Mouse (Mus musculus) embryo, embryonic 11 days (tissue): ENCODE data around the gene Tnr.

ENCODE experiments used
- DNase-seq: peaks from one replicate; pipeline ENCODE4 v3.0.0-alpha.2; 2015

Gene Tnr

DNA sequence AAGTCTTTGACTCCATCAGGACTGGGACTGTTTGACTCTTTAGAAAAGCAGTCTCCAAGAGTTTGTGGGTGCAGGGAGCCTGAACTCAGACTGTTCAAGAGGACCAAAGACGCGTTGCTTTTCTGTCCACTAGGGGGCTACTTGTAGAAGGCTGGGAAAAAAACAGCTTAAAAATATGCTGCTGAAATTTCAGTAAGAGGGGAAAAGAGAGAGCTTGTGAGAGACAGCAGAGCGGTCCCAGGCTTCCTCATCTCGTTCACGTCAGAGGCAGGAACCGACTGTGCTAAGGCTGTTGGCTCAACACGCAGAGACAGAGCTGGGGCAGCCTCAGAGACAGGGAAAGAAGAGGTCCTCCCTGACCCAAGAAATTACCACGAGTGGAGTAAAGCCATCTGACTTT lies at the start of gene Tnr:
Tnr (plus strand) TSS at position 192 of the 400 bp plus-strand sequence.
- DNase-seq = peak; percentile 78

DNA sequence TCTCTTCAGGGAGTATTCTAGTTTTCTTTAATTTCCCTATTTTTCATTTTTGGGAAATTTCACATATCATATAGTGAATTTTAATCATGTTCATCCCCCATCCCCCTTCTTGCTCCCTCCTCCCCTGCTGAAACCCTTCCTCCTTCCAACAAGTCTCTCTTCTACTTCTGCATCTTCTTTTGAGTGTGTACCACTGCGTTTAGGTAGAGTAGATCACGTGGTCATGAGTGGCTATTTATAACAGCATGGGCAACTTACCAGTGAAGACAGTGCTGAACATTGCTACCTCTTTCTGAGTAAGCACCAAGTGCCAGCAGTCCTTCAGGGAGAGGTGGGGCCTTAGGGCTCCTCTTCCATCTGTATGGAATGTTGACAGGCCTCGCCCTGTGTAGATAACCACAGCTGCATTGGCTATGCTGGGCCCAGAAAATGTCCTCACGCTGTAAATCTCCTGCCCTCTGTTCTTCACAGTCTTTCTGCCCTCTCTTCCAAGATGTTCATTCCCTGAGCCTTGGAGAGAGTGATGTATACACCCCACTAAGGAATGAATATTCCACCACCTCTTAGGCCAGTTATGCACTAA lies 33.6 kb upstream of the Tnr start:
- DNase-seq = no peak

DNA sequence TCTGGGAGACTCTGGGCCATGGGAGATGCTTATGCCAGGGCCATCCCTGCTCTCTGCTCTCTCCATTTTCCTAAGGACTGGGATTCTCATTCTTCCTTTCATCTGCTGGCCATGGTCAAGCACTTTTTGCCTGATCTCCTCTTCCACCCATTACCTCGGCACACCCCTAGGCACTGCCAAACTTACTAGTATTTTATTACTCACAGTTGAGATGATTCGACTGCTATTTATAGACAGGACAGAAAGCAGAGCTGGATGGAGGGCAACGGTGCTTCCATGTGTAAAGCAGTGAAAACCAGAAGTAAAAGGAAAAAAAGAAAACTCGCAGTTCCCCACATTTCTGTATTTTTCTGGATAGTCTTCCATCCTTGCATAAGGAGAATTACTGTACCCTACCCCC lies 31.0 kb upstream of the Tnr start:
- no peak for DNase-seq

DNA sequence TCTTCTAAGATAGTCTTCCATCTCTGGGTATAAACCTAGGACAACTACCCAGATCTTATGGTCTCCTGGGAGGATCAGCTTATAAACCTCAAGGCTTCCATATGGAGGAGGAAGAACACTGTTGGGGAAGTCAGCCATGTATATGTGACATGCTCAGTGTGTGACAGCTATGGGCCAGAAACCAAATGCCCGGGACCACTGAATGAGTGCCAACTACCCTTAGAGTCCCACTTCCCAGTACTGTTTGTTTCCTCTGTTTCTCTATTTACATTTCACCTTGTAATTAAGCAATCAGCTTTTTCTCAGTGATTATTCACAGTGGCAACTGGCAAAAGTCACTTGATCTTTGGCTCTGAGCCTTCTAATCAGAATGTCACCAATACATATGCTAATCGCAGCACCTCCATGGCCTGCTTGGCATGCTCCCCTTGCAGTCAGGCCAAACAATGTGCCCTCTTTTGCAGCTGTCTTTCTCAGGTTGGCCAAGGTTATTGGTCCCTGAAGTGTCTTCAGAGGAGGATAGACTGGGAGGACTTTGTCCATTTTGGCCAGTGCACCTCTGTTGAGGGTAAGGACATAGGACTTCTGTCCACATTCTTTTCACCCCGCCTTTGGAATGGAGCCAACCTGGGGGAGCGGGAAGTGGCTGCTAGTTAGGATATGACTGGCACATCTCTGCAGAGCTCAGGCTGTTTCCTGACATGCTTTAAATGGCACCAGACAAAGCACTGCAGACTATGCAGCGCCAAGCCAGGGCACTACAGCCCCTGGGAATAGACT lies 29.7 kb upstream of the Tnr start:
- no peak for DNase-seq

DNA sequence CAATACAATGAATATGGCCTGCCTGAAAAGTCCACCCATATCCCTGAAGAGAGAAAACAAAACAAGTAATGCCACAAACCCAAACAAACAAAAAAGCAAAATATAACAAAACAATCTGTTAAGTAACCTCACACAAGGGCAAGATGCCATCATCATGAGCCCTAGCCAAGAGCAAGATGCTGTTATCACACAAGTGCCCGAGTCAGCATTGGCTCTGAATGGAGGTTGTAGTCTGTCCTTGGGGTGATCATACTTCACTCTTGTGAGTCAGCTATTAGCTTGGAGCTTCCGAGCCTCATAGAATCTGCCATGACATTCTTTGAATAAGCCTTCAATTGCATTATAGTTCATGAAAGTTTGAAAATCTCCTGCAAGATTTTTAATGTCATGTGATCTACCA lies 25.3 kb upstream of the Tnr start:
- DNase-seq = no peak

DNA sequence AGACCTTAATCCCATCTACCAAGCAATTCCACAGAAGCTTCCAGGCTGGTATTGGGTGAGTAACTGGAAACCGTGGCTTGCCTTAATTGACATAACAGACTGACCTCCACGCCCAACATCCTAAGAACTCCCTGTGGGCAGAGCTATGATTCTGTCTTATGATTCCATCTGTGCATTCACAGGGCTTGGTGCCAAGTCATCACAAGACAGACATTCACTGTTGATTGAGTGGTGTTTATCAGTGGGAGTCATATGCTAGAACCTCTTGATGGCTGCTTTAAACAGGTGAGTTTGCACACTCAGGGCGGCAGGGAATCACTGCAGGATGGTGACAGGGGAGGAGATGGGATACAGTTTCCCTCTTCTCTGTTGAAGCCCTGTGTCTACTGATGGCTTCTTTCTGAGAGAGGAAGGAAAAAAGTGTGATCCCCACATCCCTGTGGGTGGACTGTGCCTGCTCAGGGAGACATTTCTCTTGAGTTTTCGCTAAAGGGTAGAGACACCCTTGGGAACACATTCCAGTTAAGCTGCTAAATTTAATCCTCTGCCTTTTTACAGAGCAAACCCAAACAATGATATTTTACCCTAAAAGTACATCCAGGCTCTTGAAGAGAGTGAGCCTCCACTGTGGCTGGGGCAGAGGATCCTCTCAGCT lies 23.6 kb upstream of the Tnr start:
- DNase-seq = no peak

DNA sequence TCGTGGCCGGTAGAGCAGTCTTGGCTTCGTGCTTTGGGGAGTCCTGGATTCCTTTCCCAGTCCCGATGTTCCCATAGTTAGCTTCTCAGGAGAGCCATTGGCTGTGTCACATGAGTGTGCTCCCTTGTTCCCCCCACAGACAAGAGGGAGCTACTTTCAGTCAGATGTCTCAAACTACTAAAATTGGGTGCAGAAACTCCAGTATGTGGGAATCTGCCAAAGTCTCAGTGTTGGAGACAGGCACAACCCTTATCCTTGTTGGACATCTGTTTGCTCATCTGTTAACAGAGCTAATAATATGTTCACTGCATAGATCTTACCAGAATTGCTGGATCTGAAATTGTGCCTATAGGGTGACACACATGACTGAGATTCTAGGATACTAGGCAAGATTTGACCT lies 21.7 kb upstream of the Tnr start:
- DNase-seq = no peak

DNA sequence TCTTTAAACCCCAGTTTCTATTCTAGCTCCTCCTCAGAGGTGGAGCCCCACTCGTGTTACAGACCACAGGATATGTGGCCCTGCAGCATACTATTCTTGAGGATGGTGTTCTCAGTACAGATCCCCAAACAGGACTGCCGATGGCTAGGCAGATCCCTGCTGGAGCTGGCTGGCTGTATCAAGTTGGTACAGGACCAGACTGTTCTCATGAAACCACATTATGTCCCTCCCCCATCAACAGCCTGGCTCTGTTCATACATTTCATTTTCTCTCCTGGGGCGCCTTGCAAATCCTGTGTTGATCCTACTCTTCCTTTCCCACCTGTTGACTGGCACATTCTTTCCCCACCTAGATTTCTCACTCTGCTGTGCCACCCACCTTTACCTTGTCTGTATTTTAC lies 12.9 kb upstream of the Tnr start:
- no peak for DNase-seq

DNA sequence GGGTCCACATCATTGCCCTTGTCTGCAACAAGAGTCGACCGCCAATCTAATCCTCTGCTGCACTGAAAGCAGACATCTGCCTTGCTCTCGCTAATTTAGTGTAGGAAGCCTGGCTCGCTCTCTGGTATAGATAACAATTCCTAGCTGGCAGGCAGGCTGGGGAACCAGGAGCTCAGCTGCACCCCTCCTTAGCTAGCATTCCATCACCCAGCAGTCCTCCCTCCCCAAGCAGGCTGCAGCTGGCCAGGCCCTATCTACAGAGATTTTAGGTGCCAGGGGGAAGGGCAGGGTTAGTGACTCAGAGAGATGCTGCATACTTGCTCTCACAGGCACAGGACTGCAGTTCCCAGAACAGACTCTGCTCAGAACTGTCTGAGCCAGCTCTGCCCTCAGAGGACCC lies 5.9 kb upstream of the Tnr start:
- no peak for DNase-seq

DNA sequence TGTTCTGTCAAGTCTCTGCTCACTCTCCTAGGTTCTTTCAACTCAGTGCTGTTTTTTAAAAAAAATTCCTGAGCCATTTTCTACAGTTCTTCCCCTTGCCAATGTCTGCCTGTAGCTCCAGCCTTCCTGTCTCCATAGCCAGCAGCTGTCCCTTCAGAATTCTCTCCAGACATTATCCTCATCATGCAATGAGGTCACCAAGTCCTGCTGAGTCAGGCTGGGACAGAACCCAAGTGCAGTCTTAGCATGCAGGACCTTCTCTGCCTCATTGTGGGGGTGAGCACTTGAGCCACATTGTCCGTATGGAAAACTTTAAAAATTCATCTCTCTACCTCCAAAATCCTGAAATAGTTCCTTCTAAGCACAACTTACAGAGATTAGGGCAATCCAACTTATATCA lies 4.4 kb upstream of the Tnr start:
- no peak for DNase-seq

DNA sequence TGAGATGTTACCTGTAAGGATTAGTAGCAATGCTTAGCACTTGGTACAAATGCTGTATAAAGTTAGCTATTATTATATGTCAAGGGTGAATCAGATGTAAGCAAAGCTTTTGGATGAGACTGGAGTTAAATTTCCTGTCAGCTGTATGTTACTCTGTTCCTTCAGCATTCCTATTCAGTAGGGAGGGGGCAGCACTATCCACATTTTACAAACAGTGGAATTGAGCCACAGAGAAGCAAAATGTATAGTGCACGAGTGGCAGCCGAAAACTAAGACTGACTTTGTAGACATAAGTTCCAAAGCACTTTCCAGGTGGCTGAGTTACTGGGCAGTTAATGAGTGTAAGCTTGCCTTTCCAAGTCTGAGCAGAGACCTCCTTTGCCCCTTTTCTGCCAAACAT lies 500 bp upstream of the Tnr start:
- DNase-seq = no peak

DNA sequence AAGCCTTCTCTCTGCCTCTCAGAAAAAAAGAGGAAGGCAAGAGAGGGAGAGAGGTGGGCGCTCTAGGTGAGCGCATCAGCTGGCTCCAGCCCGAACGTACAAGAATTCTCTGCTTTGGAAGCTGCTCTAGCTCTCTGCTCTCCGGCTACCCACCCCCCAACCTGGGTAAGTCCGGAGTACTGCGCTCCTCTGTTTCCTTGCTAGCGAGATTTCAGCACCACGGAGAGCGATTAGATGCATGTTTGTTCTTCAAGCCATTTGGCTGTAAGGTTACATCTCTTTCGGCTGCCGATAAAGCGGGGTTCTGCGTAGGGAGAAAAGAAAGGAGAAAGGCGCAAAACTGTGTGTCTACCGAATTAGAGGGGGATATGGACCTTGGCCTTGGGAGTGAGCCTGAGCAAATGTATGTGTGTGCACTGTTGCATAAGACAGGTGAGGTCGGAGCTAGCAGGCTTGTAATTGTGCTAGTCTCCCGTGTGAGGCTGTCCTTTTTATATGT lies 531 bp downstream of the Tnr start:
- peak; percentile 94 for DNase-seq

DNA sequence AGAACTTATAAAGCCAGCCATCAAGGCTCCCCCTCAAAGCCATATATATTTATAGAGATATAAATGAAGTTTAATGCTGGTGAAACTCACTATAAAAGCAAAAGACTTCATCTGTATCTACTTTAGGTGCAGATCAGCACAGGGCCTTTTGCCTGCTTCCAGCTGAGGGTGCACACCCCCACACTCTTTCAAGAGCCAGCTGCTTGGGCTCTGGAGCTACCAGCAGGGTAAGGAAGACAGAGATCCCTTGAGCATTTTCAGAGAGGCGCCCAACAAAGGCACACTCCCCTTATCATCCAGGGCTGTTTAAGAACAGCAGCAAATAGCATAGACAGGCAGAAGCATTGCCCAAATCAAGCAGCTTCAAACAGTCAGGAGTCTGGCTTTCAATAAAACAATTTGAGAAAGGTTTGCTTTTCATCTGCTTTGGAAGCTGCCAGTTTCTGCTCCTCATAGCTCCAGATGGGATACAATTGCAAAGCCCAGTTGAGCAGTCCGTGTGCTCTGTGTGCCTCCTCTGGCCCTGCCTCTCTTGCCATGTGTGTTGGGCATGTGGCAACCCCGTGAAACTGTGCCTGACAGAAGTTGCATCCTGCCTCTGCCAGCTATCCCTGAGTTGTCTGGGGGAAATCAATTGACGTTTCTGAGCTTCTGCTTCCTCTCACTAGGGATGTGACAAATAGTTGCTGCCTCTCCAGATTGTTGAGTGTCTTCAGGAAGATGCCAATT lies 9.4 kb downstream of the Tnr start:
- no peak for DNase-seq

DNA sequence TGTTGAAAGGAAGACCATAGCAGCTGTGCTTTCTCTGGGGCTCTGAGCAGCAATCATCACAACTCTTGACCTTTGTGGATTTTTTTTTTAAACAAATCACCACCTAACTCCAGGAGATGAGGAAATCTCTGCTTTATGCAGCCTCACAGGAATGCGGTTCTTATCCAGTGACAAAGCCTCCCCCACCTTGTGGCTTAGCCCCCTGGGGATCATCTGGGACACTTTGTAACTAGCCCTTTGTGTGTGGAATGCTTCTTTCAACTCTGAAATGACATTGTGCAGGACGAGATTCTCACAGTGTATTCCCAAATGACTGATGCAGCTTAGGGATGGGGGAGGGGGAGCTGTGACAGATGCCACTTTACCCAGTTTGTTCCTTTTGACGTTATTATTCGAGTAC lies 12.0 kb downstream of the Tnr start:
- DNase-seq = no peak

DNA sequence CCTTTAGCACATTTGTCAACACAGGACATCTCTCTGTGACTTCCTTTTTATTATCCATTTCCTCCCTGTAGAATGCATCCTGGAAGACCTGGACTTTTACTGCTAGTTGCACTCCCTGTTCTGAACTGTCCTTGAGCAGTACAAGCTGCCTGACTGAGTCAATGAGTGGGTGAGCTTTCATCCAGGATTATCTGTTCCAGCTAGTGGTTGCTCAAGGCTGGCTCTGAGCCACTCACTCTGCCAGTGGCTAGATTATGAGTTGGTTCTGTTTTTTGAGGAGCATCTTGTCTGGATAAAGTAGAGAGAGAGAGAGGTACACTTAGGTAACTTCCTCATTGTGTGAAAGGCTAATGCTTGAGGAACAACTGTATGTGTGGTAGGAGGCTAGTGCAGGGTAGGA lies 14.0 kb downstream of the Tnr start:
- no peak for DNase-seq

DNA sequence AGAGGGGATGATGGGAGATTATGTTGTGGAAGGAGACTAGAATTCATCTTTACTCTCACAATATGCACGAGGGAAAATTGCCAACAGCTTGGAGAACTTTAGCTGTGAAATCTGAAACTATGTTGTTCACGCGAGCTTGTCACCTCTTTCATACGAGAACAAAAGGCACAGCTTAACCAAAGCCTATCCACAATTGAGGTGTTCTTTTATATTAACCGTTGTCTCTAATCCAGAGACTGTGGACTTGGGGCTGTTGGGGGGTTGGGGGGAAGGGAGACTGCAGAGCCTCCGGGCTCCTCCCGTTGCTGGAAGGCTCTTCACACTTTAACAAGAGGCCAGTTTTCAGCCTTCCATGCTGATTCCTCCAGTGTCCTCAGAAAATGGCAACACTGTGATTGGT lies 14.5 kb downstream of the Tnr start:
- DNase-seq = no peak

DNA sequence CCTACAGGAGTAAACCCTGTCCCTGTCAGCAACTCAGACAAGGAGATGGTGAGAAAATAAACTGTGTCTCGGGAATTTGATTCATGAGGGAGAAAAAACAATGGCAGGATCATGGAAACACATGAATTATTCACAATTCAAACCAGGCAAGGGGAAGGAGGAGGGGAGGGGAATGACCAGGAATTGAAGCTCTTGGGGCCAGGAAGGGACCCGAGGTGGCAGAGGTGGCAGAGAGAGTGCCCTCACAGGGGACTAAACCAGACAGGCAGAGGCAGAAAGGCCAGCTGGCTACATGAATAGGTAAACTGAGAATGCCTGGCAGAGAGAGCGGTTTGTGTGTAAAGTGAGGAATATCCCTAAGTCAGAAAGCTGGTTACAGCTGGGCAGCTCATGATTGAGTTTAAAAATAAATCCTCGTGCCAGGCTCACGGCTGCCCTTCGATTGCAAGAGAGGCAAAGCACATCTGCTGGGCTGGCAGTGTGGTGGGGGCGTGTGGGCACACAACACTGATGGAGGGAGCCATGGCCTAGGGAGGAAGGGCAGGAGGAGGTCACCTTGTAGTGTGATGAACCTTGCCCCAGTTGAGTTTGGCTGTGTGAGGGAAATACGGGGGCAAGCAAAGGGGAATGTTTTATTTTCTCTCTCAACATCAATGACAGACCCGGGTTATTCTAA lies 22.0 kb downstream of the Tnr start:
- no peak for DNase-seq

DNA sequence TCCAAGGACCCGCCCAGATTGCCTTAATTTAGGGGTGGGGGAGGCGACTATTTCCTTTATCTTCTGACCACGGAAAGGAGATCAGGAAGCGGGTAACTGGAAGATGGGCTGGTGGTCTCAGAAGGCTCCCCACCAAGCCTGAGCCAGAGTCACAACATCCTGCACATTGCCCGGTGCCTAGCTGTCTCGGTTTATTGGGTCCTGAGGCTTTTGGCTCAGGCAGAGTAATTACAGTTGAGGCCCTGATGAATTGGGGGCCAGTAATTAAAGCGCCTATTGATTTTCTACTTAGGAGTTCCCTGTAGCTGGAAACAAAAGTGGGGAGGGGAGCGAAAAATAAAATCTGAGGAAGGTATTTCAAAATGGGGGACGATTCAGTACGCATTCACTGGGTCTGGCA lies 27.5 kb downstream of the Tnr start:
- no peak for DNase-seq

DNA sequence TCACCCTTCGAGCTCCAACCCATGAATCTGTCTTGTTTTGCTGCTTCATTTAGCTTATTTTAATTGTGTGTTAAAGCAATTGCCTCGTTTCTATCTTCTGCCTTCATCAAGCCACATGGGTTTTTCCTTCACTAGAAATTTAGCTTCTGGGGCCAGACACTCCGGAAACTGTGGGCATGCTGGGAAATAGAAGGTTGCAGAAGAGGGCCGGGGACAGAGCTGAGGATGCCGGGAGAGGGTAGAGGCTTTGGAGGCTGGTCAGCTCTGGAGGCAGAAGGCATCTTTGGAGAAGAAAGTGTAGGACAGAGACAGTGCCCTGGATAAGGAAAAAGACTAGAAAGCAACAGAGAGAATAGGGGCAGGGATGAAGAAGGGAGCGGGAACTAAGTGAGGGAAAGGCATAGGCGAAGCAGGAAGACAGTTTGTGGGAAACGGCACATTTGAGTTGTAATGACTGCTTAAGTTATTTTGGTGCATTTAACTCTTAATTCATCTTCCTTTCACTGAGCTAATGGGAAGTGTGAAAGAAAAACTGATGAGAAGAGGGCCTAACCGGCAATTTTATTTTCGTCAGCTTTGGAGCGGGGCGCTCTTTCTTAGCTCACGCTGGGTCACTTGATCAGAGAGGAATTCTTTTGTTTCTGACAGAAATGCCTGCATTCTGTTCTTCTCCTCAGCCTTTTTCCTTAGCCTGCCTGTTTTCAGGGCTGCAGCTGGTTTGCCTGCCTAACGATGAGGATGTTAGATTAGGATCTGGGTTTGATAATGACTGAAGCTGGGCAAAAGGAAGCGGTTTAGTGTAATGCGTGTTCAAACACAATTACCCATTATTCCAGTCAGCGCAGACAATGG lies 28.2 kb downstream of the Tnr start:
- DNase-seq = peak; percentile 46

DNA sequence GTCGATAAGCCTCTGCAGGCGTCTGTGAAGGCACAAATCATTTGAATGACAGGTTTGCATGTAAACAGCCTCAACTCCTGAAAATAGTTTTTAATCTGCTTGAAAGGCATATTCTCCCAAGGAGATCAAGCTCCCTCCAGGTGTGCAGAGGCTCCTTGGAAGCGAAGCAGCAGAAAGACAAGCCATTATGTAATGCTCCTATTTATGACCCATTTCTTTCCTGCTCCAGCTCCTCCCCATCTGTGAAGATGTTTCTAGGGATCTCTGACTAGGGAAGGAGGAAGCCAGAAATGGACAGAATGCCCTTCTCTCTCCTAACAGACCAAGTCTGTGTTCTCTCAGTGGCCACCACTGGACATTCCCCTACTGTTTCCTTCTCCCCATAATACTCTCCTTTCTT lies 38.0 kb downstream of the Tnr start:
- DNase-seq = no peak

DNA sequence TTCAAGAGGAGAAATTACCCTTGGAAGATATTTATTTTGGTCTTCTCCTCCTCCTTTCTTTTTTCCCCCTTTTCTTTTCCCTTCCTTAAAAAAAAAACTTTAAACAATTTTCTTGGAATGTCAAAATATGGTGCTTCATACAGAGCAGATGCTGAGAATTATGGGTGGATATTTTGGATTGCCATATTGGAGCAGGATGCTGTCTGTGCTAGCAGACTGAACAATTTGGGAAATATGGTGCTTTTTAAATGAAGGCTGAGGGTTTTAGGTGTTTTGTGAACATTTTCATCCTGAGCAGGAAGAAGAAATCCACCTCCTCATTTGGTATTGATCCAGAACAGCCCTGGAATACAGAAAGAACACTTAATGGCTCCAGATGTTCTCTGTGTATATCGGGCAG lies 41.6 kb downstream of the Tnr start:
- no peak for DNase-seq

DNA sequence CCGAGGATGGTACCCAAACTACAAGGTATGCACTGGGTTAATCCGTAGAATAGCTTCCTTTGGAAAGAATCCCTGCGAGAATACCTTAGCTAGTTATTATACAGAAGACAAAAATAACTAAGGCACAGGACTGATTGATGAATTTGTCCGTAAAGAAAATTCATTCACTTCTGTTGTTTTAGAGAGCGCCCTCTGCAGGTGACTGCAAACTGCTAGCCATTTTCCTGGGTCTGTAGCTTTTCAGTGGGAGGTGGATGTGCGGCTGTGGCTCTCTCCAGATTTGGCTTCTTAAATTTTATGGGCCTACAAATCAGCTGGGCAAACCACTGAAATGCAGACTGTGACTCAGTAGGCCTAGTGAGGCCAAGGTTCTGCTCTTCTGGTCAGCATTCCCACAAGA lies 42.5 kb downstream of the Tnr start:
- no peak for DNase-seq
